Mouse (Mus musculus) cerebellum, postnatal 14 days (tissue): Measurements from ENCODE around the gene Hyal1.
"Not testable (repeated sequence)": the region's sequence is repeated elsewhere in the genome, so short reads cannot be mapped to it uniquely, and the experiment has no call there.

Experiments
- DNase-seq, 2 experiments: peaks; one replicate each; pipeline ENCODE4 v3.0.0; 2021; ENCODE audit warnings: mixed read lengths in 2 of 2

Hyal1 gene

DNA sequence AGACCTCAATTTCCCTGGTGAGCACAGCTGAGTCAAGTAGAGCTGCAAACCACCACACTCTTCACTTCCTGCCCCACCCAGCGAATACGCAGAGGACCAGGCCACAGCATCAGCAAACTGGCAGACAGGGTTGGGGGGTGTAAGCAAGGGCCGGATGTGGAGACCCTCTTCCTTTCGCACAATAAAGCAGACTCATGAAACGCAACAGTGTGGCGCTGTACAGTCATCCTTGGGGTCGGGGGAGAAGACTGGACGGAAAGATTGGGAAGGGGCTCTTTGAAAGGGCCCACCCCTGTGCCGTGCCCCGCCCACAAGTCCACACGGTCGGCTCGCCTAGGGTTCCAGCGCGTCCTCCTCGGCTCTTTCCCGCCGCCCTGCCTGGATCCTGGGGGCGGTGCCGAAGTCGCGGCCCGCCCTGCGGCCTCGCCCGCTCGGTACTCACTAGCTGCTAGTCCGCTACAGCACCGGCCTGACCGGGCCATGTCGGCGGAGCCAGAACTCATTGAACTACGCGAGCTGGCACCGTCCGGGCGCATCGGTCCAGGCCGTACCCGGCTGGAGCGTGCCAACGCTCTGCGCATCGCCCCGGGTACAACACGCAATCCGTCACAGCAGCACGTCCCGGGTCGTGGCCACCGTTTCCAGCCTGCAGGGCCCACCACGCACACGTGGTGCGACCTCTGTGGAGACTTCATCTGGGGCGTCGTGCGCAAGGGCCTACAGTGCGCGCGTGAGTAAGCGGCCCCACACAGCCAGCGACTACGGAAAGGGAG is 25.4 kb upstream of the Hyal1 start, which contains the start of gene Rassf1:
Gene Rassf1, plus strand, starts transcription at position 439 of the 773 bp plus-strand sequence.
- peak in 1 of 2 experiments; percentile 42 for DNase-seq

GRCm38 (mm10) chr9:107551890-107552355 is 24.8 kb upstream of the Hyal1 start:
- no peak for DNase-seq

- DNase-seq: no peak
Measured at GRCm38 (mm10) chr9:107552690-107553393, 23.9 kb upstream of the Hyal1 start.

DNA sequence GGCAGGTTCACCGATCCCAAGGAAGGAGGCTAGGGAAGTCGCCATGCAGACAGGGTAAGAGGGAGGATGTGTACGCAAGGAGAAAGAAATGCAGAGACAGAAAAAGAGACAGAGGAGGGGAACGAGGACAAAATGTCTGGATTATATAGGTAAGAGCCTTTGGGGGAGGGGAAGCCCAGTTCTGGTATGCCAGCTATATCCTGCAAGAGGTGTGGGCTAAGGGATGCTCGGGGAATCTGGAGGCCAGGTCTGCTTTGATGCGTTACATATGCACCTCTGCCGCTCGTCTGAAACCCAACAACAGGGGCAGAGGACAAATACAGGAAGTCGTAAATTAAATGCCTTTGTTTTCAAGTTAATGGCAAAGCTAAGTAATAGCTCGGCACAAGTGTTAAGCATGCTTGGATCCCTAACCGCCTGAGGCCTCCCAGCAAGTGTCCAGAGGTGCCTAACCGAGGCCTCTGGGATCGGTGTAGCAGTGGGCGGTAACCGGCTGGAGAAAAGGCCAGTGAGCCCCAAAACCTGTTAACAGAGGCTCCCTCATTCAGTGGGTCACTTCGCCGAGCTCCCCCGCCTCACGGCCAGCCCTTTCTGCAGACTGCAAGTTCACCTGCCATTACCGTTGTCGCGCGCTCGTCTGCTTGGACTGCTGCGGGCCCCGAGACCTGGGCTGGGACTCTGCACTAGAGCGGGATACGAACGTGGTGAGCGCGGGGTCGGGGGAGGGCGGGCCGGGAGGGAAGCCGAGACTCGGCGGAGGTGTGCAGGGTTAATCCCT is 23.0 kb upstream of the Hyal1 start:
- peak in 1 of 2 experiments; percentile 61 for DNase-seq

DNA sequence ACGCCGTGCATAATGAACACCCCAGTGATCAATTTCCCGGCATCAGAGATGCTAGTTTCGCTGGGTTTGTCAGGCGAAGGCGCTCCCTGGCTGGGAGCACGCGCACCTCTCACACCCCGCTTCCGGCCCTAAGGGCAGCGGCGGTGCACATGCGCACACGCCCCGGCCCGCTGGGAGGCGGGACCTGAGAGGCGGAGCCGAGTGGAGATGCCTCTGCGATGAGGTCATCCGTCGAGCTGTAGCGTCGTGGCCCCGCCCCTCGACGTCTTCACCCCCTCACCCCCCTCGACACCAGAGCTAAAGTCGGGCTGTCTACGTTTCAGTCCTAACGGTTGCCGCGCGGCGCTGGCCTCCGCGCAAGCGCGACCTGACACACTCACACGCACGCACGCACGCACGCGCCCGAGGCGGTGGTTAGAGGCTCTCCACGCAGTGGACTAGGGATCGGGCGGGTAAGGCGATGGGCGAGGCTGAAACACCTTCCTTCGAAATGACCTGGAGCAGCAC is 22.4 kb upstream of the Hyal1 start:
- DNase-seq: peak; percentile 96 to 97

- DNase-seq: no peak
Measured at GRCm38 (mm10) chr9:107555031-107555457, 21.7 kb upstream of the Hyal1 start.

- no peak for DNase-seq
Measured at GRCm38 (mm10) chr9:107555701-107556100, 21.0 kb upstream of the Hyal1 start.

DNA sequence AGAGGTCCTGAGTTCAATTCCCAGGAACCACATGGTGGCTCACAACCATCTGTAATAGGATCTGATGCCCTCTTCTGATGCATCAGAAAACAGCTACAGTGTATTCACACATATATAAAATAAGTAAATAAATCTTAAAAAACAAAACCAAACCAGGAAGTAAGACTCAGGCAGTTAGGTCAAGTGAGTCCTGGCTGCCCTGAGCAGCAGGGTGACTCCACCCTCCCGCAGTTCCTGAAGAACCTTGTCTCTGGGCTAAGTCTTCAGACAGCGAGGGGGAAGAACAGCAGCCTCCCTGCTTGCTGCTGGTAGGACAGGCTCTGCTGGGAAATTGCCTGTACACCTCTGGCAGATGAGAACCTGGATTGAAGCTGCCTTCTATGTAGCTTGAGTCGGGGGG is 20.4 kb upstream of the Hyal1 start:
- no peak for DNase-seq

- peak; percentile 94 to 95 for DNase-seq
Measured at GRCm38 (mm10) chr9:107563029-107563581, 13.6 kb upstream of the Hyal1 start, which contains the start of gene Tusc2. Gene Tusc2, plus strand, starts transcription at chr9:107563255.

GRCm38 (mm10) chr9:107565556-107565955 is 11.2 kb upstream of the Hyal1 start:
- DNase-seq: not testable (repeated sequence)

GRCm38 (mm10) chr9:107566041-107566709 is 10.6 kb upstream of the Hyal1 start:
- peak; percentile 89 to 93 for DNase-seq

DNA sequence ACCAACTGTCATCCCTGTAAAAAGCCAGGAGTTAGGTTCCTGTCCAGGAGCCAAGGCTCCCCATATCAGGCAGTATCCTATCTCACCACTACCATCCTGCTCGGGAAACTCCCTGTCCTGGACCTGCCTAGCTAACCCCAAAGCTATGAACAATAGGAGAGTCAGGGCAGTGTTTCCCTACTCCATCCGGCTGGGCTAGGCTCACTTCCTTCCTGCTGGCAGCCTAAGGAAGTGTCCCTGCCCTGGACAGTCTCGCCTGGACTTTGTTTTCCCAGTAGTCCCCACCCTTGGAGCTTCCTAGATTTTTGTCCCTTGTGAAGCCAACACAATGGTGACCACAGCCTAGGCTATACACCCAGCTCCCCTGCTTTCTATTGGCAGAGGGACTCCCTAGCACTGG is 9.9 kb upstream of the Hyal1 start:
- no peak for DNase-seq

GRCm38 (mm10) chr9:107567702-107568319 is 8.9 kb upstream of the Hyal1 start, which contains the start of gene Hyal2:
Gene Hyal2, plus strand, starts transcription at chr9:107567945.
- no peak for DNase-seq

DNA sequence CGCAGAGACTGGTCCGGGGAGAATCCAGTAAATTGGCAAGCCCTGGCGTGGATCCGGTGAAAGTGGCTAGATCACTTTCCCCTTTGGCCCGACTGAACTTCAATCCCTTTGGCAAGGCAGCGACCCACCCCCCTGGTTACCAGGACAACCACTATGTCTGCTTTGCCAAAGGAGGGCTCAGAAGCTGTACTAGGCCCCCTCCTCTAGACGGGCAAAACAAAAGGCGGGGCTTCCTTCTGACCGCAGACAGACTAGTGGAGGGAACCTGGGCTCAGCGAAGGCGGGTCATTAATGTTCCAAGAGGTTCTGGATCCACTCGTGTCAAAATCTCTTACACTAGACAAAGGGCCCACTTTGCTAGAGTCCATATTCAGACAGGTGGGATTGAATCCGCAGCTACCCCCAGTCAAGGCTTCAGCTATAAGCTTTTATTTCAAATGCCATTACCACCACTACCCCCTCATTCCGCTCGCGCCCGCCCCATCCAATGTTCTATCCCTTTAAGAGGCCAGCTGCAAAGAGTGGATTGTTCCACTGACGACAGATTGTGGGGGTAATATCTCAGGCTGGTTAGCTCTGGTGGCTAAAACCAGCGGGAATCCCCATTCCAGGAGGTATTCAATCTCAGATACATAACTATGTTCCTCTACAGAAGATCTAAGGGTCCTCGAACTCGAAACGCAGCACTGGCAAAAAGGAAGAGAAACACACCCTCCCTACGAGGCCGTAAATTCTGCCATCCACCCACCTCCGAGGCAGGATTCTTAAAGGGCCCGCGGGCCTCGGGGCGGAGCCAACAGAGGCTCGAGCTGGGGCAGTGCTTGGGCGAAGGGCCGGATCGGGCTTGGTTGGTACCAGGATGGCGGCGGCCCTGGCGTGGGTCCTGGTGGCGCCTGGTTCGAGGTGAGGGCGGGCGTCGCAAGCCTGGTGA is 8.1 kb upstream of the Hyal1 start:
- peak; percentile 86 to 88 for DNase-seq

DNA sequence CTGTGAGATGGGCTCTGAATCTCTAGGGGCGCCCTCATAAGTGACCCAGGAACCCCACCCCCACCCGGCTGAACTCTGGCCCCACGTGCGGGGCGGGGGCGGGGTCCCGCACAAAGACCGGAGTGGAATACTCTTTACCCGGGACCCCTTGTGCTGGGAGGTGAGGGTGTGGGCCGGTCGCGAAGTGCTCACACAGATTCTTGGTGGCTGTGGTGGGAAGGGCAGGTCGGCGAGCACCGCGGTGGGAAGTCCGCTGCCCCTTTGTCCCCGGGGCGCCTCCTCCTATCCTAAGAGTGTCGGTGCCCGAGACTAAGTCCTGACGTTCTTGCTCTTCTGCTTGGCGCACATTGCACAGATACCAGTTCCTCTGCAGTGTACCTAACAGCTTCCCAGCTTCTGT is 7.5 kb upstream of the Hyal1 start:
- DNase-seq: peak in 1 of 2 experiments; percentile 52

- no peak for DNase-seq
Measured at GRCm38 (mm10) chr9:107570016-107570415, 6.7 kb upstream of the Hyal1 start.

- DNase-seq: no peak
Measured at GRCm38 (mm10) chr9:107570845-107571244, 5.9 kb upstream of the Hyal1 start.

- DNase-seq: no peak
Measured at GRCm38 (mm10) chr9:107571534-107572326, 5.0 kb upstream of the Hyal1 start.

DNA sequence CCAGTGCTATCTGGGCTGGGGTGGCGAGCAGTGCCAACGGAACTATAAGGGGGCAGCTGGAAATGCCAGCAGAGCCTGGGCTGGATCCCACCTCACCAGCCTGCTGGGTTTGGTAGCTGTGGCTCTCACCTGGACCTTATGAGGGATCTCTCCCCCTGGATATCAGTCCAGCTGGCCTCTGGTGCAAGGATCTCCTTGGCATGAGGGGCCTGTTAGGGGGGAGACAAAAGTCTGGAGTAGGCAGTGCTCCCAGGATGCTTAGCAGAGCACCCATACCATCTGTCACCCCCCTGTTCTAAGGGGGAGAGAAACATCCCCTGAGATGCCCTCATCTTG is 4.4 kb upstream of the Hyal1 start:
- DNase-seq: no peak
